Mouse (Mus musculus) C2C12 (cell line): ENCODE data around the gene Ipo13. TPM values are rescaled to one million over a fixed set of nuclear protein-coding genes. Genes with fewer than 3 reads are reported as not detected.

Experiments
- H3K27me3 ChIP-seq: one replicate; pipeline ENCODE4 v1.6.1; 2011; ENCODE audit not compliant: control insufficient read depth, insufficient read depth, insufficient read length
- H3K36me3 ChIP-seq: one replicate; pipeline ENCODE4 v1.6.1; 2011; ENCODE audit not compliant: control insufficient read depth, insufficient read depth
- H3K4me3 ChIP-seq: one replicate; pipeline ENCODE4 v1.5.1; 2011; ENCODE audit warnings: mild to moderate bottlenecking, control low read depth; ENCODE audit not compliant: poor library complexity, insufficient read depth, severe bottlenecking
- H3K79me2 ChIP-seq: one replicate; pipeline ENCODE4 v1.6.1; 2011; ENCODE audit not compliant: control insufficient read depth, insufficient read depth
- H3K79me3 ChIP-seq: one replicate; pipeline ENCODE4 v1.6.1; 2011; ENCODE audit warnings: low read depth, control low read depth
- H3ac ChIP-seq: one replicate; pipeline ENCODE3; 2011; ENCODE audit warnings: low read depth; ENCODE audit not compliant: control insufficient read depth, insufficient read length
- CEBPB ChIP-seq: IDR thresholded peaks from one replicate; pipeline ENCODE4 v1.6.1; 2011; ENCODE audit warnings: low read depth, mild to moderate bottlenecking, control low read depth, moderate library complexity
- CTCF ChIP-seq: IDR thresholded peaks from one replicate; pipeline ENCODE4 v1.5.1; 2011; ENCODE audit not compliant: control insufficient read depth, insufficient read depth, insufficient read length
- FOSL1 ChIP-seq: IDR thresholded peaks from one replicate; pipeline ENCODE4 v1.8.0; 2011; ENCODE audit warnings: mild to moderate bottlenecking, low read length; ENCODE audit not compliant: poor library complexity, insufficient read depth, severe bottlenecking
- MAX ChIP-seq: IDR thresholded peaks from one replicate; pipeline ENCODE4 v1.6.1; 2011; ENCODE audit warnings: mild to moderate bottlenecking, control low read depth
- MYOD1 ChIP-seq: IDR thresholded peaks from one replicate; pipeline ENCODE4 v1.6.1; 2011; ENCODE audit warnings: low read depth; ENCODE audit not compliant: control insufficient read depth, insufficient read length
- MYOG ChIP-seq: IDR thresholded peaks from one replicate; pipeline ENCODE4 v1.6.1; 2011; ENCODE audit not compliant: control insufficient read depth, insufficient read length; ENCODE audit errors: extremely low read depth
- USF1 ChIP-seq: IDR thresholded peaks from one replicate; pipeline ENCODE4 v1.6.1; 2011; ENCODE audit warnings: low read depth, mild to moderate bottlenecking, control low read depth, moderate library complexity
- polyA plus RNA-seq: library from polyadenylated mRNA; unstranded; fragments of >200 nt; fragmentation: generic; extraction: Trizol; gene quantifications from one replicate; pipeline ENCODE4 v1.2.1, GENCODE M21; 2012; ENCODE audit warnings: missing spikeins

The Ipo13 gene
- polyA plus RNA-seq, 1 experiment, result 43.6 TPM

- Histone ChIP-seq H3K36me3 (no peaks in the 10 kb centered on the region), H3K79me3 (no peaks in the 10 kb centered on the region), H3K27me3 (no peaks in the 10 kb centered on the region), H3ac (no peak overlapping the region), H3K4me3 (no peak overlapping the region), H3K79me2 (no peaks in the 10 kb centered on the region)
- TF ChIP-seq CTCF, result peak; percentile 17
- no peak for TF ChIP-seq MYOG
Measured at GRCm38 (mm10) chr4:117867823-117868222, 47.0 kb downstream of the Ipo13 start.

GRCm38 (mm10) chr4:117867000-117867399 lies 47.8 kb downstream of the Ipo13 start:
- TF ChIP-seq MAX, result no peak
- TF ChIP-seq FOSL1, result no peak
- TF ChIP-seq USF1, result no peak
- no peak for TF ChIP-seq MYOD1
- no peak for TF ChIP-seq CEBPB
- no peak for TF ChIP-seq CTCF
- TF ChIP-seq MYOG, result no peak
- Histone ChIP-seq H3K4me3 (no peak overlapping the region), H3K36me3 (no peaks in the 10 kb centered on the region), H3K27me3 (no peaks in the 10 kb centered on the region), H3K79me3 (no peaks in the 10 kb centered on the region), H3ac (no peak overlapping the region), H3K79me2 (no peaks in the 10 kb centered on the region)

- no peaks in the 10 kb centered on the region for H3K36me3 ChIP-seq
Measured at GRCm38 (mm10) chr4:117866083-117866482, 48.7 kb downstream of the Ipo13 start.

GRCm38 (mm10) chr4:117862823-117863222 lies 52.0 kb downstream of the Ipo13 start:
- H3K36me3 ChIP-seq, result no peaks in the 10 kb centered on the region
- H3ac ChIP-seq, result no peak overlapping the region
- no peaks in the 10 kb centered on the region for H3K27me3 ChIP-seq
- no peak overlapping the region for H3K4me3 ChIP-seq
- H3K79me3 ChIP-seq, result no peaks in the 10 kb centered on the region
- TF ChIP-seq MYOD1, result no peak
- TF ChIP-seq CTCF, result no peak
- TF ChIP-seq FOSL1, result no peak
- no peak for TF ChIP-seq USF1
- no peak for TF ChIP-seq MAX
- TF ChIP-seq MYOG, result no peak
- no peak for TF ChIP-seq CEBPB
- H3K79me2 ChIP-seq, result no peaks in the 10 kb centered on the region

More at GRCm38 (mm10) chr4:117866083-117866482, 48.7 kb downstream of the Ipo13 start:
- no peak for TF ChIP-seq MYOG
- TF ChIP-seq MYOD1, result no peak
- TF ChIP-seq FOSL1, result no peak
- no peak for TF ChIP-seq CEBPB
- no peak for TF ChIP-seq CTCF
- TF ChIP-seq USF1, result no peak
- no peak for TF ChIP-seq MAX
- H3K79me3 ChIP-seq, result no peaks in the 10 kb centered on the region
- no peaks in the 10 kb centered on the region for H3K27me3 ChIP-seq
- H3K4me3 ChIP-seq, result no peak overlapping the region
- H3K79me2 ChIP-seq, result no peaks in the 10 kb centered on the region
- H3ac ChIP-seq, result no peak overlapping the region

- TF ChIP-seq CEBPB, result no peak
- no peak for TF ChIP-seq FOSL1
- no peak for TF ChIP-seq CTCF
- TF ChIP-seq USF1, result no peak
- TF ChIP-seq MYOG, result no peak
- TF ChIP-seq MAX, result no peak
- TF ChIP-seq MYOD1, result no peak
- Histone ChIP-seq H3K79me2 (no peaks in the 10 kb centered on the region), H3K27me3 (no peaks in the 10 kb centered on the region), H3ac (no peak overlapping the region), H3K79me3 (no peaks in the 10 kb centered on the region), H3K36me3 (no peaks in the 10 kb centered on the region), H3K4me3 (no peak overlapping the region)
Measured at GRCm38 (mm10) chr4:117860570-117860969, 54.2 kb downstream of the Ipo13 start.

GRCm38 (mm10) chr4:117858794-117859193 lies 56.0 kb downstream of the Ipo13 start:
- H3K27me3 ChIP-seq, result no peaks in the 10 kb centered on the region
- no peak overlapping the region for H3ac ChIP-seq
- no peaks in the 10 kb centered on the region for H3K79me2 ChIP-seq
- no peaks in the 10 kb centered on the region for H3K36me3 ChIP-seq
- H3K4me3 ChIP-seq, result no peak overlapping the region
- TF ChIP-seq CEBPB (no peak), CTCF (peak; percentile 28)
- no peaks in the 10 kb centered on the region for H3K79me3 ChIP-seq

GRCm38 (mm10) chr4:117855146-117855545 lies 59.7 kb downstream of the Ipo13 start:
- no peaks in the 10 kb centered on the region for H3K36me3 ChIP-seq
- no peak for TF ChIP-seq MYOG
- no peak for TF ChIP-seq MAX
- TF ChIP-seq FOSL1, result no peak
- no peak for TF ChIP-seq CEBPB
- TF ChIP-seq CTCF, result no peak
- TF ChIP-seq USF1, result no peak
- no peak for TF ChIP-seq MYOD1
- H3K79me2 ChIP-seq, result no peaks in the 10 kb centered on the region

More at GRCm38 (mm10) chr4:117855146-117855545, 59.7 kb downstream of the Ipo13 start:
- Histone ChIP-seq H3K27me3 (no peaks in the 10 kb centered on the region), H3K79me3 (no peaks in the 10 kb centered on the region), H3ac (no peak overlapping the region), H3K4me3 (no peak overlapping the region)
